Mouse (Mus musculus) spleen, postnatal 10 days (tissue): ENCODE data around the gene Fgfr2.

Source experiments
- DNase-seq, 2 experiments: peaks; one replicate each; pipeline ENCODE4 v3.0.0; 2021 to 2022; ENCODE audit warnings: low spot score in 2 of 2

The Fgfr2 gene

GRCm38 (mm10) chr7:132776338-132777111 is 346.6 kb downstream of the Fgfr2 start:
- DNase-seq, result peak; percentile 74 to 77

- peak in 1 of 2 experiments; percentile 52 for DNase-seq
Observed at GRCm38 (mm10) chr7:132775922-132776321, 347.2 kb downstream of the Fgfr2 start.

DNA sequence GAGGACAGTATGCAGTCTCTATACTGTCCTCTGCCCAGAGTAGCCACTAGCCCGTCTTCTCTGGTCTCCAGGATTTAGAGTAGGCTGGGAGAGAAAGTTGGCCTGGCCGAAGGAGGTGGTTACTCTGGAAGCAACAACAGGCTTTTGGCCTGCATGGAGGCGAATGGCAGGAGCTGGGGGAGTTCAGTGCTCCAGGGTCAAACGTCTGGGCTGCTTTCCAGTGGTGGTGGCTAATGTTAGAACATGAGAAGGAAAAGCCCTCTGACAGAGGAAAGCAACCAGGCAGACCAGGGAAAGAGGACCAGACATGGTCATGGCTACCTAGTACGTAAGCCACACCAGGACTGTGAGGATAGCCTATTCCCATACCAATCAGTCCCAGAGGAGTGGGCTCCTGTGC is 347.8 kb downstream of the Fgfr2 start:
- peak; percentile 54 for DNase-seq

DNA sequence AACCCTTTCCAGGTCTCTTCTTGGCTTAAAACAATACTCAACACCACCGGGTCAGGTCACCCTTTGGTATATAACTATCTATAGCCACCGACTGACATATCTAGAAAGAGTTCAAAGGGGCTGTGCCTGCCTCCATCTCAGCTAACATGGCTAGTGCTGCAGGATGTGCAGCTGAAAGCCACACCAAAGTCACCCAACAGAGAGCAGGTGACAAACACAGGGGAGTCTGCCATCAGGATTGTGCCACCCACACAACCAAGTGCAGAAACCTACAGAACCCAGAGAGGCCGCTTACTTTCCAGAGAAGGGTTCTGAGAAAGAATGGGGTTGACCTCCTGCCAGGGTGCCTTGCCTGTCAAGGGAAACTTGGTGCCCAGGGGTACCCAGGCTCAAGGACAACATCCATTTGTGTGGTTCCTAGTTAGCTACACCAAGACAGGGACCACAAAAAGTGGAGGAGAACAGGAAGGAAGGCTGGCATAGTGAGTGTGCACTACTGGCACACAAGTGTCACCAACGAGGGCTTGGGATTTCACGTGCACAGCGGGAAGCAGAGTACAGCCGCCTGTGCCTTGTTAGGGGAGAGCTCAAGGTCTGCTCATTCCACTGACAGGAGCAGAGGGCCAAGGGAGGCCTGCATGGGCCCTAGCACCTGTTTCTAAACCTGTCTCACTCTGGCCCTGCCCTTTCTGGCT is 350.0 kb downstream of the Fgfr2 start:
- peak in 1 of 2 experiments; percentile 61 for DNase-seq

DNA sequence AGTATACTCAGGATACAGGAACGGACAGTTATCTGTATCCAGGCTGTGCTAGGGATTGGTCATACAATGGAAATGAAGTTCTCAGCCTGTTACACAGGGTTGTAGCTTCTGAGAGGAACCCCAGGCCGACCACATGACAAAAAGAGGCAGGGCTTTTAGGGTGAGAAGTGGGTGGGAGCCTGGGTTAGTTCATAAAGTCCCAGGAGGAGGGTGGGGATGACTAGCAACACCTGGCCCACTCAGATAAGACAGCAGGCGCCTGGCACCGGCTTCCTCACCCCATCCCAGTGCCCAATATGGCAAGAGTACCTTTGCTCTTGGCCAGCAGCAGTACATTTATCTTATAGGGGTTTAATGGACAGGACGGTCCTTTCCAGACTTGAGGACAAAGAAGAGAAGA is 350.7 kb downstream of the Fgfr2 start:
- DNase-seq, result peak; percentile 69 to 86

- DNase-seq, result peak in 1 of 2 experiments; percentile 47
Observed at GRCm38 (mm10) chr7:132768498-132769344, 354.4 kb downstream of the Fgfr2 start.

GRCm38 (mm10) chr7:132767999-132768370 is 355.2 kb downstream of the Fgfr2 start:
- no peak for DNase-seq

DNA sequence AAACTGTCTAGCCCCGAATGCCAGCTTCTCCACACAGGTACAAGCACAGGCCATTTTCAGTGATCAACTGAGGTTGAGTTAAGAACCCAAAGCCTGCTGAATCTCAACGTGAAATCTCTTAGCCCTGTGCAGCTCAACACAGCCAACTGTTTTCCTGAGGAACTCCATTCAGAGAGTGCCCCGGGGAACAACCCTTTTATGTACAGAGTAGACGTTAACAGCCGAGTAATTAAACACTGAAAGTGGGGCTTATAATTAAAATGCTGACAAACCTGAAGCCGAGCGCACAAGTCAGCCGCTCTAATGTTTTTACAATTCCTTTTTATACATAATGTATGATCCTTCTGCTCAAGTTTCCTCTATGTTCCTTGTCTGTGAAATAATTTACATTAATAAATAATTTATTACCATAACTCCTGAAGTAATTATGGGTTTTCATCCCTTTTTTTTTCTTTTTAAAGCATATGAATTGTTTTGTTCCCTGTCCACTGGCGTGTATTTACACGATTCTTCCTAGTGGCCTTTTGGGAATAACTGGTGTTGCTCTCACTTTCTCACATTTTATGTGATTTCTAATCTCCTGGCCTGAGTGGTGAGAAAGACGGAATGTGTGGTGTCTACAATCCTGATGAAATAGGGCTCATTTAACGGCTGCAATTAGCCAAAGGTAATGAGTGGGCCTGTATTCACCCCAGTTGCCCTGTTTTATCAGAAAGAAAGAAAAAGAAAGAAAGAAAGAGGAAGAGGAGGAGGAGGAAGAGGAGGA is 355.7 kb downstream of the Fgfr2 start:
- DNase-seq, result no peak

- peak in 1 of 2 experiments; percentile 48 for DNase-seq
Observed at GRCm38 (mm10) chr7:132766235-132766871, 356.8 kb downstream of the Fgfr2 start.

GRCm38 (mm10) chr7:132765629-132766186 is 357.4 kb downstream of the Fgfr2 start:
- DNase-seq, result no peak

GRCm38 (mm10) chr7:132764896-132765491 is 358.2 kb downstream of the Fgfr2 start:
- no peak for DNase-seq

- DNase-seq, result no peak
Observed at GRCm38 (mm10) chr7:132764314-132764713, 358.8 kb downstream of the Fgfr2 start.

DNA sequence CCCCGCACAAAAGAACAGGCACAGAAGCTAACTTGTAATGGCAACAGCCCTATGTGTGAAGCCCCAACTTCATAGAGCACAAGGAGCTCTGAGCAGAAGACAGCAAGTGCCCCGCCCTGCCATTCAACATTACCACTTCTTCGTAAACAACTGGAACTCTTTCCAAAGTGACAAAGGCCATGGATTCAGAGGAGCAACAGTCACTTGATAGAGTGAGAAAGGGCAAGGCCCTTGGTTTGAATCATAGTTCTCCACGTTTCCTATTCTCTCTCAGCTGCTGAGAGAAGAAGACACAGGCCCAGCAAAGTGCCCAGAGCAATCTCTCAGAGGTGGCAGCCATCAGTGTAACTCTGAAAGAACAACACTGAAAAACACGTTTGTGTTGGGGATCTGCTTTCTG is 359.2 kb downstream of the Fgfr2 start:
- no peak for DNase-seq

DNA sequence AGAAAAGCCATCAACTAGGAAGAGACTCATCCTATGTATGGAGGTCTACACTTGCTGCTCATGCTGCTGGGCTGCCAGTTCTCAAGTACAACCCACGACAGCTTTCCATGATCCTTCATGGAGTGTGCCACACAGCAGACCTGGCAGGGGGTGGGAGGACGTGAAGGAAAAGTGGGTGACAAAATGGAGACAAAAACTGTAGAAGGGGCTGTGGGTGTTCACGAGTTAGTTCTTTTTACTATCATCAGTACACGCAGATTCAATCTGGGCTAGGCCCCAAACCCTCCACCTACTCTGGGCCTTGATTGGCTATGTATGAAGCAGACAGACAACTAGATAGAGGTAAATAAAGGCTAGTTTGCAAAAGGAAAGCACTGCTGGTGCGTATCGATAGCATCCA is 359.8 kb downstream of the Fgfr2 start:
- DNase-seq, result no peak

GRCm38 (mm10) chr7:132761409-132761808 is 361.7 kb downstream of the Fgfr2 start:
- no peak for DNase-seq

DNA sequence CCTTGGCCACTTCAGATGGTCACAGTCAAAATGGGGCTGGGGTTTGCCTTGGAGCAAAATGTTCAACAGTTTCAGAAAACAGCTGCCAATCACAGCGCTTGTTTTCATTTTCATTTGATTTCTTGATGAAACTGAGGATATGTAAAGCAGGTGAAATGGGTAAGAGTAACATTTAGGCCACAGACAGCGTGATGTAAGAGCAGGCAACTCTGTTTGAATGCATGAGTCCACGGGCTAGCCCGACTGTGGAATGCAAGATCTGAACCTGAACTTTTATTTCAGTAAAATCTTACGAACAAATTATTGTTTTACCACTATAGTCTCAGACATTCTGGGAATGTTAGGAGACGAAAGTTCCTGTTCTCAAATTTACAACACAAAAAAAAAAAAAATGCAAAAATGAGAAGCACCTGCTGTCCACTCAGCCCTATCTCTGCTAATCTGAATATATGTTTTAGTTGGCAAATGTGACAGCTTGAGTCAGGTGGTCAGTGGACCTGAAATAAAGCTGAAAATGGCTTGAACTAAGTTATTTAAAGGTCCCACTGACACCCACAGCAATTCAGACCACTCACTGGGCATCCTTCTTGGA is 362.5 kb downstream of the Fgfr2 start:
- no peak for DNase-seq

- no peak for DNase-seq
Observed at GRCm38 (mm10) chr7:132759926-132760325, 363.2 kb downstream of the Fgfr2 start.

DNA sequence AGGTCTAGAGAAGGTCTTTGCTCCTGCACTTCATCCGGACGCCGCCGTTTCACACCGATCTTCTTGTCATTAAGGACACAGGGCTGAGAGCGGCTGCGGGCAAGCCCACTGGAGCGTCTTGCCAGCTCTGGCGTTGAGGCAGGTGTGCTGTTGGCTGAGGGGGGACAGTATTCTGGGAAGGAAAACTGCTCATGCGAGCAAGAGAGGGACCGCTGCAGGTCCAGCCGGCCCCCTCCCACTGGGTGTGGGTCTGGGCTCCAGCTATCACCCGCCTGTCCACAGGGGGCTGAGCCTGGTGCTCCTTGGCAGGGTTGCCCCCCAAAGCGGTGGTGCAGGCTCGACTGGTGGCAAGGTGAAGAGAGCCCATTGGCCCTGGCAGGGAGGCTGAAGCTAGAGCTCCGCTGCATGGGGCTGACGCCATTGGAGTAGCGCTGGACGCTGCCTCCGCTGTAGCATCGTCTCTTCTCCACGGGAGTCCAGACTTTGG is 363.7 kb downstream of the Fgfr2 start:
- no peak for DNase-seq

GRCm38 (mm10) chr7:132758875-132759274 is 364.3 kb downstream of the Fgfr2 start:
- DNase-seq, result no peak

GRCm38 (mm10) chr7:132756325-132756724 is 366.8 kb downstream of the Fgfr2 start:
- no peak for DNase-seq
